Mouse (Mus musculus): ENCODE data around the gene Rbpj. TPM values are rescaled to one million over a fixed set of nuclear protein-coding genes. Genes with fewer than 3 reads are reported as not detected.
"Not testable (repeated sequence)": the region's sequence is repeated elsewhere in the genome, so short reads cannot be mapped to it uniquely, and the experiment has no call there.

Rbpj gene
- polyA plus RNA-seq, 1 experiment: 25.7 TPM

- DNase-seq: no peak
- Histone ChIP-seq H3K4me1 (replicated peaks; ENCODE audit: control insufficient read depth, insufficient read depth, low read length) (peaks cover 5% of the 10 kb centered on the region; the same call in 1 of the 2 replicates), H3K27ac (ENCODE audit: control insufficient read depth, insufficient read depth, low read length) (no peak overlapping the region), H3K36me3 (ENCODE audit: control insufficient read depth, insufficient read depth, low read length) (no peaks in the 10 kb centered on the region), H3K4me3 (ENCODE audit: control insufficient read depth, insufficient read depth, low read length) (no peak overlapping the region), H3K27me3 (ENCODE audit: control insufficient read depth, insufficient read depth, low read length) (no peaks in the 10 kb centered on the region)
- no peak for TF ChIP-seq CTCF (IDR thresholded peaks at IDR 0.05; ENCODE audit: borderline replicate concordance, control insufficient read depth, extremely low read depth, insufficient read depth, low read length, poor library complexity)
- TF ChIP-seq POLR2A (IDR thresholded peaks at IDR 0.05; ENCODE audit: control insufficient read depth, extremely low read depth, insufficient read depth, low read length, poor library complexity): no peak
- WGBS: 90% methylated on average over 1 of the region's 1 CpGs
These were observed 76.1 kb downstream of the Rbpj start for GRCm38 (mm10) chr5:53542073-53542472.

- TF ChIP-seq CTCF (IDR thresholded peaks at IDR 0.05; ENCODE audit: borderline replicate concordance, control insufficient read depth, extremely low read depth, insufficient read depth, low read length, poor library complexity) (no peak), POLR2A (IDR thresholded peaks at IDR 0.05; ENCODE audit: control insufficient read depth, extremely low read depth, insufficient read depth, low read length, poor library complexity) (no peak)
- Histone ChIP-seq H3K4me3 (ENCODE audit: control insufficient read depth, insufficient read depth, low read length) (no peak overlapping the region), H3K27ac (ENCODE audit: control insufficient read depth, insufficient read depth, low read length) (no peak overlapping the region), H3K27me3 (ENCODE audit: control insufficient read depth, insufficient read depth, low read length) (no peaks in the 10 kb centered on the region), H3K36me3 (ENCODE audit: control insufficient read depth, insufficient read depth, low read length) (no peaks in the 10 kb centered on the region), H3K4me1 (replicated peaks; ENCODE audit: control insufficient read depth, insufficient read depth, low read length) (peaks cover 9% of the 10 kb centered on the region)
- 55% methylated on average over 4 of the region's 4 CpGs for WGBS
- no peak for DNase-seq
These were observed 77.4 kb downstream of the Rbpj start for GRCm38 (mm10) chr5:53543399-53543798.

- Histone ChIP-seq H3K4me3 (ENCODE audit: control insufficient read depth, insufficient read depth, low read length) (no peak overlapping the region), H3K36me3 (ENCODE audit: control insufficient read depth, insufficient read depth, low read length) (no peaks in the 10 kb centered on the region), H3K4me1 (replicated peaks; ENCODE audit: control insufficient read depth, insufficient read depth, low read length) (peaks cover 9% of the 10 kb centered on the region), H3K27ac (ENCODE audit: control insufficient read depth, insufficient read depth, low read length) (no peak overlapping the region), H3K27me3 (ENCODE audit: control insufficient read depth, insufficient read depth, low read length) (no peaks in the 10 kb centered on the region)
- no peak for DNase-seq
- no peak for TF ChIP-seq POLR2A (IDR thresholded peaks at IDR 0.05; ENCODE audit: control insufficient read depth, extremely low read depth, insufficient read depth, low read length, poor library complexity)
- no peak for TF ChIP-seq CTCF (IDR thresholded peaks at IDR 0.05; ENCODE audit: borderline replicate concordance, control insufficient read depth, extremely low read depth, insufficient read depth, low read length, poor library complexity)
- 94% methylated on average over 4 of the region's 4 CpGs for WGBS
These were observed 78.0 kb downstream of the Rbpj start for GRCm38 (mm10) chr5:53543945-53544344.

GRCm38 (mm10) chr5:53546440-53546839 is 80.5 kb downstream of the Rbpj start:
- H3K4me1 ChIP-seq (replicated peaks; ENCODE audit: control insufficient read depth, insufficient read depth, low read length): peaks cover 9% of the 10 kb centered on the region
- WGBS: 72% methylated on average over 6 of the region's 6 CpGs

GRCm38 (mm10) chr5:53546979-53547472 is 81.1 kb downstream of the Rbpj start:
- 19% methylated on average over 9 of the region's 9 CpGs for WGBS
- Histone ChIP-seq H3K27me3 (ENCODE audit: control insufficient read depth, insufficient read depth, low read length) (no peaks in the 10 kb centered on the region), H3K36me3 (ENCODE audit: control insufficient read depth, insufficient read depth, low read length) (no peaks in the 10 kb centered on the region), H3K27ac (ENCODE audit: control insufficient read depth, insufficient read depth, low read length) (no peak overlapping the region), H3K4me1 (replicated peaks; ENCODE audit: control insufficient read depth, insufficient read depth, low read length) (peaks cover 9% of the 10 kb centered on the region), H3K4me3 (ENCODE audit: control insufficient read depth, insufficient read depth, low read length) (no peak overlapping the region)
- no peak for DNase-seq
- no peak for TF ChIP-seq POLR2A (IDR thresholded peaks at IDR 0.05; ENCODE audit: control insufficient read depth, extremely low read depth, insufficient read depth, low read length, poor library complexity)
- no peak for TF ChIP-seq CTCF (IDR thresholded peaks at IDR 0.05; ENCODE audit: borderline replicate concordance, control insufficient read depth, extremely low read depth, insufficient read depth, low read length, poor library complexity)

More at GRCm38 (mm10) chr5:53546440-53546839, 80.5 kb downstream of the Rbpj start:
- H3K27me3 ChIP-seq (ENCODE audit: control insufficient read depth, insufficient read depth, low read length): no peaks in the 10 kb centered on the region
- DNase-seq: no peak
- H3K27ac ChIP-seq (ENCODE audit: control insufficient read depth, insufficient read depth, low read length): no peak overlapping the region
- no peaks in the 10 kb centered on the region for H3K36me3 ChIP-seq (ENCODE audit: control insufficient read depth, insufficient read depth, low read length)
- TF ChIP-seq CTCF (IDR thresholded peaks at IDR 0.05; ENCODE audit: borderline replicate concordance, control insufficient read depth, extremely low read depth, insufficient read depth, low read length, poor library complexity) (no peak), POLR2A (IDR thresholded peaks at IDR 0.05; ENCODE audit: control insufficient read depth, extremely low read depth, insufficient read depth, low read length, poor library complexity) (no peak)
- H3K4me3 ChIP-seq (ENCODE audit: control insufficient read depth, insufficient read depth, low read length): no peak overlapping the region

- not testable (repeated sequence) for H3K27me3 ChIP-seq (ENCODE audit: control insufficient read depth, insufficient read depth, low read length); DNase-seq; H3K36me3 ChIP-seq (ENCODE audit: control insufficient read depth, insufficient read depth, low read length); H3K27ac ChIP-seq (ENCODE audit: control insufficient read depth, insufficient read depth, low read length); H3K4me1 ChIP-seq (replicated peaks; ENCODE audit: control insufficient read depth, insufficient read depth, low read length); H3K4me3 ChIP-seq (ENCODE audit: control insufficient read depth, insufficient read depth, low read length)
- WGBS: 98% methylated on average over 1 of the region's 1 CpGs
These were observed 84.4 kb downstream of the Rbpj start for GRCm38 (mm10) chr5:53550329-53550728.

- Histone ChIP-seq H3K4me1 (replicated peaks; ENCODE audit: control insufficient read depth, insufficient read depth, low read length) (peaks cover 9% of the 10 kb centered on the region), H3K36me3 (ENCODE audit: control insufficient read depth, insufficient read depth, low read length) (no peaks in the 10 kb centered on the region), H3K4me3 (ENCODE audit: control insufficient read depth, insufficient read depth, low read length) (no peak overlapping the region), H3K27ac (ENCODE audit: control insufficient read depth, insufficient read depth, low read length) (no peak overlapping the region), H3K27me3 (ENCODE audit: control insufficient read depth, insufficient read depth, low read length) (no peaks in the 10 kb centered on the region)
- DNase-seq: no peak
- WGBS: 93% methylated on average over 6 of the region's 6 CpGs
- TF ChIP-seq POLR2A (IDR thresholded peaks at IDR 0.05; ENCODE audit: control insufficient read depth, extremely low read depth, insufficient read depth, low read length, poor library complexity) (no peak), CTCF (IDR thresholded peaks at IDR 0.05; ENCODE audit: borderline replicate concordance, control insufficient read depth, extremely low read depth, insufficient read depth, low read length, poor library complexity) (no peak)
These were observed 85.4 kb downstream of the Rbpj start for GRCm38 (mm10) chr5:53551394-53551793.
